Comparison of ENCODE assay signal across 23 mouse cellular contexts in the genomic region with DNA sequence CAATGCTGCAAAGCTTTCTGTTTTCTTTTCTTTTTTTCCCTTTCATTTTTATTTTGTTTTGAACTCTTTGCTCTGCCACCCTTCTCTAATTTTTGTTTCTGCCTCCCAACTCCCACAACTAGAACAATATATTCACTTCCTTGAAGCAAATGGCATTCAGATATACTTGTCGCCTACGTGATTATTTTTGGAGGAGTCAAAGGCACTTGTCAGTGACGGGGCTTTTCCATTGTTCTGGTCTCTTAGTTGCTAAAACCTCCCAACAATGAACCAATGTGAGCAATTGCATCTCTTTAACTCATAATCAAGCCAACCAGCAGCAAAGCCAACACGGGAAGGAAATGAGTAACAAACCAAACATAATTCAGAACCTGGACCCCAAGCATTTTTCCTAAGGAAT.
DNase-seq lines count a peak whose midpoint lies in the region; ATAC-seq and TF ChIP-seq lines count a peak whose summit lies in the region.
"Had no signal": no experiment of that assay in that cellular context is flagged by ENCODE, and none has a peak within 500 bp of the region (broad histone marks: within the 10 kb centered on the region; RNA-seq: fewer than 3 reads in every experiment).

No protein-coding gene starts in this region.

- H3K4me3 ChIP-seq in forebrain, embryonic 14.5 days (ENCODE audit: low read depth, low read length) = no peak overlapping the region
- H3K4me3 ChIP-seq in forebrain, embryonic 13.5 days = no peak overlapping the region
- no peak overlapping the region for H3K4me3 ChIP-seq in heart, embryonic 16.5 days (ENCODE audit: low read length)
- no peak overlapping the region for H3K4me3 ChIP-seq in heart, embryonic 11.5 days (ENCODE audit: low read depth, low read length)
- H3K4me3 ChIP-seq: embryonic facial prominence, embryonic 15.5 days; erythroblast, embryonic 14.5 days; heart, embryonic 13.5 days; hindbrain, embryonic 15.5 days; kidney, embryonic 15.5 days had no signal

- TF ChIP-seq POLR2A in brain, embryonic 14.5 days (IDR thresholded peaks at IDR 0.05; ENCODE audit: borderline replicate concordance, extremely low read depth, insufficient read depth, insufficient read length, poor library complexity, severe bottlenecking) = no peak

- no peak for ATAC-seq in forebrain, embryonic 14.5 days
- ATAC-seq in forebrain, embryonic 13.5 days = no peak
- ATAC-seq in heart, embryonic 16.5 days (replicated peaks; ENCODE audit: extremely low read depth, insufficient read depth, low FRiP score) = no peak; the same call in 1 of the 2 replicates
- no peak for ATAC-seq in heart, embryonic 11.5 days (replicated peaks; ENCODE audit: insufficient number of reproducible peaks, low FRiP score, low TSS enrichment)
- ATAC-seq: intestine, embryonic 16.5 days had no signal

- no peak overlapping the region for H3K9ac ChIP-seq in forebrain, embryonic 14.5 days (ENCODE audit: low read length)
- no peak overlapping the region for H3K9ac ChIP-seq in forebrain, embryonic 13.5 days
- H3K9ac ChIP-seq in heart, embryonic 16.5 days (ENCODE audit: low read length) = no peak overlapping the region
- no peak overlapping the region for H3K9ac ChIP-seq in heart, embryonic 11.5 days (ENCODE audit: low read depth, low read length)
- H3K9ac ChIP-seq: embryonic facial prominence, embryonic 15.5 days; heart, embryonic 13.5 days; hindbrain, embryonic 15.5 days; kidney, embryonic 15.5 days had no signal

- no peak overlapping the region for H3K4me2 ChIP-seq in forebrain, embryonic 14.5 days (ENCODE audit: low read length)
- no peak overlapping the region for H3K4me2 ChIP-seq in forebrain, embryonic 13.5 days
- H3K4me2 ChIP-seq in heart, embryonic 16.5 days (ENCODE audit: low read depth, low read length) = no peak overlapping the region
- H3K4me2 ChIP-seq in heart, embryonic 11.5 days = no peak overlapping the region
- H3K4me2 ChIP-seq: embryonic facial prominence, embryonic 15.5 days; heart, embryonic 13.5 days; hindbrain, embryonic 15.5 days; kidney, embryonic 15.5 days had no signal

- peak; percentile 36 for DNase-seq in forebrain, embryonic 14.5 days (ENCODE audit: low spot score)
- DNase-seq in brain, adult 2 months (ENCODE audit: low read depth, low spot score) = peak; percentile 27
- peak; percentile 50 for DNase-seq in brain, embryonic 14.5 days (ENCODE audit: low read depth)
- no peak for DNase-seq in cerebellum, postnatal 25 days
- DNase-seq in gastrocnemius, adult 18-20 months (ENCODE audit: low spot score) = no peak
- DNase-seq: adrenal gland, adult 8-10 months; adrenal gland, postnatal 36 days; cerebellum, adult 11-12 months; cerebellum, adult 9-10 months; cerebellum, postnatal 36 days; gastrocnemius, postnatal 36 days; heart, adult 11 months; heart, postnatal 14 days; kidney, adult 2 months had no signal

- H3K36me3 ChIP-seq in forebrain, embryonic 14.5 days (ENCODE audit: control insufficient read depth, insufficient read depth, low read length) = no peaks in the 10 kb centered on the region
- no peaks in the 10 kb centered on the region for H3K36me3 ChIP-seq in forebrain, embryonic 13.5 days (ENCODE audit: poor library complexity, severe bottlenecking)
- no peaks in the 10 kb centered on the region for H3K36me3 ChIP-seq in heart, embryonic 16.5 days (ENCODE audit: control insufficient read depth, insufficient read depth)
- H3K36me3 ChIP-seq in heart, embryonic 11.5 days (ENCODE audit: control insufficient read depth, insufficient read depth, low read length) = no peaks in the 10 kb centered on the region
- H3K36me3 ChIP-seq: embryonic facial prominence, embryonic 15.5 days; heart, embryonic 13.5 days; hindbrain, embryonic 15.5 days; kidney, embryonic 15.5 days had no signal

- no peak for TF ChIP-seq CTCF in brain, embryonic 14.5 days (IDR thresholded peaks at IDR 0.05; ENCODE audit: borderline replicate concordance, extremely low read depth, insufficient read depth, insufficient read length)

- H3K27ac ChIP-seq in forebrain, embryonic 14.5 days (ENCODE audit: low read depth, low read length) = no peak overlapping the region
- no peak overlapping the region for H3K27ac ChIP-seq in forebrain, embryonic 13.5 days
- H3K27ac ChIP-seq in heart, embryonic 16.5 days (ENCODE audit: low read length) = peak overlapping the region; percentile 25; the same call in 1 of the 2 replicates
- H3K27ac ChIP-seq in heart, embryonic 11.5 days (ENCODE audit: low read depth, low read length) = no peak overlapping the region
- H3K27ac ChIP-seq: embryonic facial prominence, embryonic 15.5 days; heart, embryonic 13.5 days; hindbrain, embryonic 15.5 days; kidney, embryonic 15.5 days had no signal

- H3K9me3 ChIP-seq in forebrain, embryonic 14.5 days (replicated peaks; ENCODE audit: control insufficient read depth, low read length) = no peaks in the 10 kb centered on the region
- no peaks in the 10 kb centered on the region for H3K9me3 ChIP-seq in forebrain, embryonic 13.5 days (replicated peaks)
- H3K9me3 ChIP-seq in heart, embryonic 16.5 days (replicated peaks; ENCODE audit: control insufficient read depth, low read length) = no peaks in the 10 kb centered on the region
- no peaks in the 10 kb centered on the region for H3K9me3 ChIP-seq in heart, embryonic 11.5 days (replicated peaks; ENCODE audit: control insufficient read depth, low read length)
- H3K9me3 ChIP-seq: embryonic facial prominence, embryonic 15.5 days; heart, embryonic 13.5 days; hindbrain, embryonic 15.5 days; kidney, embryonic 15.5 days had no signal

- no peaks in the 10 kb centered on the region for H3K27me3 ChIP-seq in forebrain, embryonic 14.5 days (replicated peaks; ENCODE audit: control insufficient read depth, insufficient read depth, low read length)
- H3K27me3 ChIP-seq in forebrain, embryonic 13.5 days = no peaks in the 10 kb centered on the region
- H3K27me3 ChIP-seq in heart, embryonic 16.5 days (ENCODE audit: control insufficient read depth, insufficient read depth, low read length) = no peaks in the 10 kb centered on the region
- no peaks in the 10 kb centered on the region for H3K27me3 ChIP-seq in heart, embryonic 11.5 days (ENCODE audit: control insufficient read depth, insufficient read depth, low read length)
- H3K27me3 ChIP-seq: embryonic facial prominence, embryonic 15.5 days; heart, embryonic 13.5 days; hindbrain, embryonic 15.5 days; kidney, embryonic 15.5 days had no signal

- H3K4me1 ChIP-seq in forebrain, embryonic 14.5 days (ENCODE audit: control insufficient read depth, insufficient read depth, low read length) = no peaks in the 10 kb centered on the region
- 0 out of 2 replicates have a peak, but pooled peaks cover 5% of the 10 kb centered on the region for H3K4me1 ChIP-seq in forebrain, embryonic 13.5 days
- no peaks in the 10 kb centered on the region for H3K4me1 ChIP-seq in heart, embryonic 16.5 days (ENCODE audit: control insufficient read depth, insufficient read depth, low read length)
- H3K4me1 ChIP-seq in heart, embryonic 11.5 days (ENCODE audit: control insufficient read depth, insufficient read depth, low read length) = no peaks in the 10 kb centered on the region
- H3K4me1 ChIP-seq: embryonic facial prominence, embryonic 15.5 days; heart, embryonic 13.5 days; hindbrain, embryonic 15.5 days; kidney, embryonic 15.5 days had no signal

- 11% methylated on average over 4 of the region's 4 CpGs for WGBS in forebrain, embryonic 14.5 days
- 4% methylated on average over 4 of the region's 4 CpGs for WGBS in forebrain, embryonic 13.5 days
- 52% methylated on average over 4 of the region's 4 CpGs for WGBS in heart, embryonic 16.5 days
- 52% methylated on average over 4 of the region's 4 CpGs for WGBS in heart, embryonic 11.5 days (ENCODE audit: insufficient replicate concordance)

Comparison
In these comparisons a context has a peak if more than half of its experiments do, and no peak if none do; other contexts are left out.
1. DNase-seq: peak in forebrain, embryonic 14.5 days (single experiment), brain, adult 2 months (single experiment) and brain, embryonic 14.5 days (single experiment); none in cerebellum, postnatal 25 days (0 of 2) and gastrocnemius, adult 18-20 months (single experiment).